Mouse (Mus musculus) lung, adult 2 months (tissue): ENCODE data around the gene 4930505A04Rik. TPM values are rescaled to one million over a fixed set of nuclear protein-coding genes. Genes with fewer than 3 reads are reported as not detected.

Source experiments
- DNase-seq: peaks from one replicate; pipeline ENCODE4 v3.0.0; 2022
- H3K4me1 ChIP-seq: fragments of 200-500 bp; 2 replicates; pipeline ENCODE4 v1.6.1; 2011; ENCODE audit warnings: low read length; ENCODE audit not compliant: control insufficient read depth, insufficient read depth
- H3K4me3 ChIP-seq: fragments of 200-500 bp; replicated peaks from 2 replicates; pipeline ENCODE3; 2011; ENCODE audit warnings: low read depth, mild to moderate bottlenecking, control low read depth, low read length; ENCODE audit errors: extremely low read depth
- CTCF ChIP-seq: fragments of 200-500 bp; IDR thresholded peaks from 2 replicates; pipeline ENCODE4 v1.5.1; 2011; ENCODE audit warnings: mild to moderate bottlenecking, low read length, control low read depth; ENCODE audit not compliant: insufficient read depth
- POLR2A ChIP-seq: fragments of 200-500 bp; IDR thresholded peaks from 2 replicates; pipeline ENCODE4 v1.6.1; 2011; ENCODE audit warnings: low read depth, mild to moderate bottlenecking, control low read depth, low read length, borderline replicate concordance; ENCODE audit errors: extremely low read depth
- WGBS: fragments of 180-500 bp; shearing (Covaris S2); methylation state at CpG from one replicate; pipeline ENCODE4 v1.1.7; 2018; 5-methylcytosine and 5-hydroxymethylcytosine counted together
- polyA plus RNA-seq: library from polyadenylated mRNA; depleted of rRNA; stranded (reverse); fragments of >200 nt; gene quantifications from 2 replicates; pipeline ENCODE4 v1.2.3, GENCODE M21; 2012; rRNA removed

4930505A04Rik gene
- not detected in 2 replicates for polyA plus RNA-seq

DNA sequence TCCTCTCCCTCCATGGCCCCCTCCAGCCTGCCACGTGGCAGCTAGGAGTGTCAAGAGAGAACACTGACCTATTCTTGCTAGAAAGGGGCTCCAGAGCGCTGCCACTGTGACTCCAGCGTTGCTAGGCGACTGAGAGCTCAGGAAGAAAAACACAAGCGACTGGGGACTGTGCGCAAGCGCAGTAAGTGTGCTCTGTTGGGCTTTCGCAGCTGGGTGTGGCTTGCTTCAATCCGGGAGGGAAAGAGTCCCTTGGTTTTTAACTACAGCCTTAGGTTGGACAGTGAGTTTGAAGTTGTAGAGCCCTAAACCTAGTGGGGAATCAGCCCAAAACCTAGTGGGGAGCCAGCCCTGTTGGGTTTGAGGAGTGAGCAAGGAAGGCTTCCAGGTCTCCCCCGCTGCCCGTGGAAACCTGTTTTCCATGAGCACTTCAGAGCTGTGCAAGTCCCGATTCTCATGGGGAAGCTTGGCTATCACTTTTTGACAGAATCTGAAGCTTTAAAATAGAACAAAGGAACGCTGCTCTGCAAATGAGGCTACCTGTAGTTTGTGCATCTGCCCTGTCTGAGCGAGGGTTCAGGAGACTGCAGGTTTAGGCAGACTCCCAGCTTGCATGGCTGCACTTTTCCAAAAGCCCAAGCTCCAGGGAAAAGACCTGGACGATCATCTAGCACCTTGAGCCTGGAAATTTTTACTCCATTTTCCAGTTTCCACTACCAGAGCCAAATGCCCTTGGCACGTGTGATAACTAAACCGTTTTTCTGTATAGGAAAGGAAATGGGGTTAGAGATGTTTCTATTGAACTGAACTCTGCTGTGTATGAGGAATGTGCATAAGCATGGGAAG lies at the start of gene 4930505A04Rik:
Gene 4930505A04Rik, minus strand, starts transcription at position 77 of the 843 bp plus-strand sequence.
- peak; percentile 72 for DNase-seq
- peak within 1 kb of the TSS; percentile 63 for H3K4me3 ChIP-seq
- 5% methylated on average over 17 of the region's 17 CpGs for WGBS
- no peak for TF ChIP-seq CTCF
- TF ChIP-seq POLR2A: peak; percentile 71; the same call in 1 of the 2 replicates
- H3K4me1 ChIP-seq: no peaks in the 10 kb centered on the region; the same call in 1 of the 2 replicates

DNA sequence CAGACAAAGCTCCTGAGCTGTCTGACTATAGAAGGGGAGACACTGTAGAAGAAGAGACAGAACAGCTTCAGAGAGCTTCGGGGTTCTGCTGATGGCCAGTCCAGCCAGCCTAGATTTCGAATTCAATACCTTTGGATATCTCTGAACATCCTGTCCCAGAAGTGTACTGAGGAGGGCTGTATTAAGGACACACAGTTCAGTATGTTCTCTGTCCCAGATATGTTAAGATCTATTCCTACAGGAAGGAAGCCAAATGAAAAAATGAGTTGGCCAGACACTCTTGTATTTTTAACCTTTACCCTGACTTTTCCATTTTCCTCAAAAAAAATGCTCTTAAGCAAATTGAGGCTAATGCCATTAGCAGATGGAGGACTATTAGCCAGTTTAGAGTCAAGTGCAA lies 45.5 kb upstream of the 4930505A04Rik start:
- H3K4me3 ChIP-seq: no peak overlapping the region
- no peaks in the 10 kb centered on the region for H3K4me1 ChIP-seq
- no peak for TF ChIP-seq CTCF
- TF ChIP-seq POLR2A: no peak
- DNase-seq: no peak
- WGBS: 39% methylated on average over 2 of the region's 2 CpGs

DNA sequence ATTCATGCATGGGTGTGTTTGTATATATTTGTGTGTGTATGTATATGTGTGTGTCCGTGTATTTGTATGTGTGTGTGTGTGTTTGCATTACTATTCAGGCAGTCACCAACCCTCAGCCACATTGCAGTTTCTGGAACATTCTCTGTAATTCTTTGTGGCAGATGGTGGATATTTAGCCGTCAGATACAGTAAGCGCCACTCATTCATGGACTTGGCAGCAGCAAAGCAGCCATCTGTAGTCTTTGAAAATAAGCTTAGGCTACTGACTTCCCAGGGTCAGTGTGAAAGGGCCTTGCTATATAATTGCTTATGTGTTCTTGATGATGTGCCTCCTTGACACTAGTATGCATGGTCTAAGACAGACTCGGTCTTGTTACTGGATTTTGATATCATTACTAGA lies 36.6 kb upstream of the 4930505A04Rik start:
- H3K4me1 ChIP-seq: no peaks in the 10 kb centered on the region
- no peak for DNase-seq
- WGBS: 85% methylated on average over 4 of the region's 4 CpGs
- H3K4me3 ChIP-seq: no peak overlapping the region
- no peak for TF ChIP-seq CTCF
- TF ChIP-seq POLR2A: no peak

DNA sequence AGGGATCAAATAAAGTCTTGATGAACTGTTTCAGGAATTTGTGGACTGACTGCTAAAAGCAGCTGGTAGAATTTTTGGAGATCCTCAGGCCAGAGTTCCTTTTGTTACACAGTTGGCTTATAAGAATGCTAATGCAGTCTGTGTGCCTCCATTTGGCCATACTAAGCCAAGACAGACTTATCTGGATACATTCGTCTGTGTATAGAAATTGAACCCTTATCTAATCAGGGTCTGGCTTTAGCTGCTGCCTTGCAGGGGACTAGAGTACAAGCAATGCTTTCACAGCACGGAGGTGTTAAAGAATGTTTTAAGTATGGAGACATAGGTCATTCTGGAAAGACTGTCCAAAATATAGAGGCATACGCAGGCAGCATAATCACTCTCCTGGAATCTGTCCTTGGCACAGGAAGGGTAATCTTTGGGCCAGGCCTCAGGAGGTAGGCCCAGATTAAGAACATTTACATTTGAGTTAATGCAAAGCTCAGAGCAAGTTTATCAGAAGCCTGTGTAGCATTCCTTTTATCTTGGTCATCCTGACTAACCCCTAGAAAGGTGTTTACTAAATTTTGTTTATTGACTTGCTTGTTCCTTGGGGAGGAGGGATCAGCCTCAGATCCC lies 27.2 kb upstream of the 4930505A04Rik start:
- no peak for TF ChIP-seq POLR2A
- no peak for TF ChIP-seq CTCF
- H3K4me1 ChIP-seq: no peaks in the 10 kb centered on the region
- DNase-seq: no peak
- whole genome bisulfite sequencing: 55% methylated on average over 3 of the region's 3 CpGs
- no peak overlapping the region for H3K4me3 ChIP-seq

DNA sequence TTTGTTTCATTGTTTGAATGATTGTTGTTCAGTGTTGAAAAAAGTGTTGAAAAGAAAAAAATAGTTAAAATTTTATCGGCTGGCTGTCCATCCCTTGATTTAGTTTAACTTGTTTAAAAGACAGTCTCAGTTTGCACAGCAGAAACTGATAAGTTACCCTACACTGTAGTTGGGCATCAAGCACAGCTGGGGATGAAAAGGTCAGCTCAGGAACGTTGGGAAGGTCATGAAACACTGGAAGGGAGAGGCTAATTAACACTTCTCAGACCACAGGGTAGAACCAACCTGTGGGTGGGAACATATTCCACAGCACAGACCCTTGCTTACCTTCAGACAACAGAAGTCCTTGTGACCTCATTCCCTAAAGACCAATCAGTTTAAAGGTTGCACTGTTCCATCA lies 25.5 kb upstream of the 4930505A04Rik start:
- H3K4me3 ChIP-seq: no peak overlapping the region
- TF ChIP-seq POLR2A (no peak), CTCF (no peak)
- WGBS: 64% methylated on average over 2 of the region's 2 CpGs
- no peak for DNase-seq
- no peaks in the 10 kb centered on the region for H3K4me1 ChIP-seq

DNA sequence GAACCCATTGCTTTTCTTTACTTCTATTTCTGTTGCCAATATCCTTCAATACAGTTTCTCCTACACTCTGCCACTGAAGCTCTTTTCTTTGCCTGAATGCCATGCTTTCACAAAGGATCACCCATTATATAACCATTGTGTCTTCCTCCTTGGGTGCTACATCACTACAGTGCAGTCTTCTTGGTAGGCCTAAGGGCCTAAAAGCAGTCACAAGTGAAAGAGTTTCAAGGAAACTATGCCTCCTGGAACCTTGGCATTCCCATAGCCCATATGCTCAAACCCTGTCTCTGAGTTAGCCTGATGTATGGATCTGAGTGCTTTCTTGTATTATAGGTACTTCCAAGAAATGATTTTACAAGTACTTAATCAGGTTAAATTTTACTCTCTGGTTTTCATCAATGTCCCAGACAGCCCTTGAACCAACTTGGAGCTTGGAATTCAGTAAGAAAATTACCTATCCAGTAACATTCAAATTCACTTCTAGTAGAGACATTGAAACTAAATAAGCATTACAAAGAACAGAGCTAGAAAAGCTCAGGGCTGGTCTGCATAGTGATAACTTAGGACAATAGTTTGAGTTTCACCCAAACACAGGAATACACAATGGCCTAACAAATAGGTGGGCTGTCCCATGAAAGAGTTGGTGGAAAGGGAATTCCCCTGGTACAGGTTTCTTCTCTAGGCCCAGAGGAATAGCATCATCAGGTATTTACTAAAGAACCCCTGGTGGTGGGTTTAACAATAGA lies 20.1 kb upstream of the 4930505A04Rik start:
- Histone ChIP-seq H3K4me1 (no peaks in the 10 kb centered on the region), H3K4me3 (no peak overlapping the region)
- no peak for TF ChIP-seq CTCF
- no peak for TF ChIP-seq POLR2A
- DNase-seq: no peak

DNA sequence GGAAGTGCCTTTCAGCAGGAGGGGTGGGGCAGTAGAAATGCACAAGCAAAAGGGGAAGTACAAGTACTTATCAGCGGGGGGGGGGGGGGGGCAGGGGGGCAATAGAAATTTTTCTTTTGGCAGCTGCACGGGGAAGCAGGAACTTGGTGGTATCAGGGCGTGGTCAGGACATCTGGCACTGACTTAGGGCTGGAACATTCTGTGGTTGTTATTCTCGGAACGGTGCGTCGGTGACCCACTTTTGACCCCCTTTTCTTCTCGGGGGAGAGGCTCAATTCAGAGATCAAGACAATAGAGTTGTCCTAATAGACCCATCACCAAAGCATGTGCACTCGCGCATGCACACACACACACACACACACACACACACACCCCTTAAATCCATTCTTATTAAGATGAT lies 16.6 kb upstream of the 4930505A04Rik start:
- 66% methylated on average over 10 of the region's 10 CpGs for WGBS
- no peak for TF ChIP-seq POLR2A
- TF ChIP-seq CTCF: no peak
- H3K4me3 ChIP-seq: no peak overlapping the region
- H3K4me1 ChIP-seq: no peaks in the 10 kb centered on the region
- DNase-seq: no peak

DNA sequence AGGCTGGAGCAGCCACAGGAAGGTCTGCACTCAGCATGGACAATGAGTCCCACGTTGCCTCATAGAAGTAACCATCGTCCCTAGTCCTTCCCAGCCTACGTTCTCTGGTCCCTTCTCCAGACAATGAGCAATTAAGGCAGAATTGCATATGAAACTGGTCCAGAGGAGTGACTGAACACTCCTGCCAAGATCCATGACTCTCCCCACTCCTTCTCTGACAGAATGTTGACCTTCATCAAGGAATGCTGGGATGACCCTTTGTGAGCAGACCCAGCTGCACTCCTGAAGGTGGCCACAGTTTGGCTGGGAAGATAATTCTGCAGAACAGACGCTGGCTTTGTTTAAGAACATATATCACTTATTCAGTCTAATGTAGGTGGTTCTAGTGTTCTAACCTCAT lies 11.7 kb upstream of the 4930505A04Rik start:
- Histone ChIP-seq H3K4me1 (no peaks in the 10 kb centered on the region), H3K4me3 (no peak overlapping the region)
- WGBS: 73% methylated on average over 4 of the region's 4 CpGs
- no peak for DNase-seq
- no peak for TF ChIP-seq POLR2A
- no peak for TF ChIP-seq CTCF

DNA sequence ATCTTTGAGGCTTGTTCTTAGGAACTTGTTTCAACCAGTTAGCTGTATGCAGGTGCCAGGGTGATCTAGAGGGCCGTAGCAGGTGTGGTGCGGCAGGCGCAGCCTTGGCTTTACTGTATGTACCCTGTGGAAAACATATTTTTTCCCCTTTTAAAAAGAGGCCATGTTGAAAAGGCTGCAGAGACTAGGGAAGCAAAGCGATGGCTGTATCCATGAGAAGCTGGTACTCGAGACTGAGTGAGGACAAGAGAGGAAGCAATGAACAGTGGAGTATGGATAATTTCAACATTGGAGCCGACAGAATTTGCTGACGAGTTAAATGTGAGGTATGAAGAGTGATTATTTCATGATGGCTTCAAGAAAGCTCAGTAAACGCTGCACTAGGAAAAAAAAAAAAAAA lies 440 bp downstream of the 4930505A04Rik start:
- no peak overlapping the region for H3K4me3 ChIP-seq
- no peaks in the 10 kb centered on the region; the same call in 1 of the 2 replicates for H3K4me1 ChIP-seq
- TF ChIP-seq POLR2A (no peak), CTCF (no peak)
- 57% methylated on average over 8 of the region's 8 CpGs for WGBS
- DNase-seq: no peak
